Mouse (Mus musculus) kidney, embryonic 16.5 days (tissue): ENCODE measurements at regions not wholly inside any gene's neighbourhood (a gene's known extent, or its start where the extent isn't known, plus 50 kb on each side); places are given as distances from the start of the nearest gene placed in this dataset.

Source experiments
- ATAC-seq: fragments of 200-750 bp; cut with Nextera tagmentation; 2 replicates; pipeline ENCODE4 v1.8.0; 2017; ENCODE audit warnings: moderate TSS enrichment; ENCODE audit not compliant: low FRiP score, low TSS enrichment
- H3K27ac ChIP-seq: fragments of 300-500 bp; sonication (generic); 2 replicates; pipeline ENCODE4 v1.5.1; 2014; ENCODE audit warnings: low read length
- H3K27me3 ChIP-seq: fragments of 300-500 bp; sonication (generic); 2 replicates; pipeline ENCODE4 v1.6.1; 2014; ENCODE audit warnings: low read length, control low read depth, mixed read lengths; ENCODE audit not compliant: insufficient read depth
- H3K36me3 ChIP-seq: fragments of 300-500 bp; sonication (generic); 2 replicates; pipeline ENCODE4 v1.6.1; 2014; ENCODE audit warnings: low read length, control low read depth, mixed read lengths; ENCODE audit not compliant: insufficient read depth
- H3K4me1 ChIP-seq: fragments of 300-500 bp; sonication (generic); 2 replicates; pipeline ENCODE4 v1.6.1; 2014; ENCODE audit warnings: low read length, control low read depth, mixed read lengths; ENCODE audit not compliant: insufficient read depth
- H3K4me2 ChIP-seq: fragments of 300-500 bp; sonication (generic); replicated peaks from 2 replicates; pipeline ENCODE4 v1.6.1; 2014; ENCODE audit warnings: low read depth, low read length
- H3K4me3 ChIP-seq: fragments of 300-500 bp; sonication (generic); 2 replicates; pipeline ENCODE4 v1.5.1; 2014; ENCODE audit warnings: mild to moderate bottlenecking, low read length
- H3K9ac ChIP-seq: fragments of 300-500 bp; sonication (generic); replicated peaks from 2 replicates; pipeline ENCODE4 v1.6.1; 2014; ENCODE audit warnings: low read length
- H3K9me3 ChIP-seq: fragments of 300-500 bp; sonication (generic); 2 replicates; pipeline ENCODE4 v1.6.1; 2016; ENCODE audit warnings: low read length, control low read depth
- WGBS: fragments of 180-500 bp; shearing (Covaris S2); extraction: QIAGEN DNeasy Blood & Tissue Kit; methylation state at CpG from one replicate; pipeline ENCODE4 v1.1.7; 2014; 5-methylcytosine and 5-hydroxymethylcytosine counted together

DNA sequence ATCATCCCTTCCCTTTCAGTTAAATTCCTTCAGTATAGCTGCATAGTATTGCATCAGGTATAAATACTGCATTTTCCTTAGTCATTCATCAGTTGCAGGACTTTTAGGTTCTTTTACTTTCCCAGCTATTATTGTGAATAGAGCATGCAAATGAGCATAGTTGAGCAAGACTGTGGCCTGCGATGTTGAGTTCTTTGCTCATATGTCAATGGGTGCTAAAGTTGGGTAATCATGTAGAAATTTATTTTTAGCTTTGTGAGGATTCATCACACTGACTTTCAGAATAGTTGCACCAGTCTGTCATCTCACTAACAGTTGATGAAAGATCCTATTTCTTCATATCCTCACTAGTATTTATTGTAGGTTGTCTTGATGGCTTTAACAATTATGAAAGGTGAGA is 380.3 kb upstream of the Arrdc3 start:
- Histone ChIP-seq H3K4me2 (no peak overlapping the region), H3K27ac (no peak overlapping the region), H3K9me3 (no peaks in the 10 kb centered on the region), H3K27me3 (no peaks in the 10 kb centered on the region), H3K4me3 (no peak overlapping the region), H3K4me1 (no peaks in the 10 kb centered on the region), H3K36me3 (no peaks in the 10 kb centered on the region), H3K9ac (no peak overlapping the region)
- ATAC-seq = no peak
- WGBS = 90% methylated on average over 1 of the region's 1 CpGs

- Histone ChIP-seq H3K27ac (no peak overlapping the region), H3K4me2 (no peak overlapping the region), H3K4me1 (no peaks in the 10 kb centered on the region), H3K4me3 (no peak overlapping the region), H3K27me3 (no peaks in the 10 kb centered on the region), H3K9me3 (no peaks in the 10 kb centered on the region), H3K36me3 (no peaks in the 10 kb centered on the region), H3K9ac (no peak overlapping the region)
- no peak for ATAC-seq
- 54% methylated on average over 3 of the region's 3 CpGs for WGBS
Observed at GRCm38 (mm10) chr13:80514171-80514981, 368.8 kb upstream of the Arrdc3 start.

DNA sequence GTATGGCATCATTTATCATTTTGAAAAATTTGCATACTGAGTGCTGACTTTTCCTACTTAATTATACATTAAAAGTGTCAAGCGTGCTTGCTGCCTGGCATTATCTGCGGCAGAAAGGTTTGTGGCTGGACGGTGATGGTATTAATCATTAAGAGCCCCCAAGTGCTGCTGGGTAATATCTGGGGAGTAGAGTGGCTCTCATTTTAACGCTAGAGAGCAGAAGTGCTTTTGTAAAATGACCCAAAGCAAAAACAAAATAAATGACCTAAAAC is 368.3 kb upstream of the Arrdc3 start:
- Histone ChIP-seq H3K4me1 (no peaks in the 10 kb centered on the region), H3K4me3 (no peak overlapping the region), H3K36me3 (no peaks in the 10 kb centered on the region), H3K9ac (no peak overlapping the region), H3K27me3 (no peaks in the 10 kb centered on the region), H3K4me2 (no peak overlapping the region), H3K27ac (no peak overlapping the region), H3K9me3 (no peaks in the 10 kb centered on the region)
- WGBS = 36% methylated on average over 4 of the region's 4 CpGs
- ATAC-seq = no peak

GRCm38 (mm10) chr13:80518836-80519235 is 364.3 kb upstream of the Arrdc3 start:
- no peak overlapping the region for H3K4me2 ChIP-seq
- H3K36me3 ChIP-seq = no peaks in the 10 kb centered on the region
- H3K9me3 ChIP-seq = no peaks in the 10 kb centered on the region
- no peak overlapping the region for H3K27ac ChIP-seq
- 76% methylated on average over 1 of the region's 1 CpGs for WGBS
- H3K9ac ChIP-seq = no peak overlapping the region
- no peak for ATAC-seq
- H3K4me1 ChIP-seq = no peaks in the 10 kb centered on the region
- no peak overlapping the region for H3K4me3 ChIP-seq
- no peaks in the 10 kb centered on the region for H3K27me3 ChIP-seq

DNA sequence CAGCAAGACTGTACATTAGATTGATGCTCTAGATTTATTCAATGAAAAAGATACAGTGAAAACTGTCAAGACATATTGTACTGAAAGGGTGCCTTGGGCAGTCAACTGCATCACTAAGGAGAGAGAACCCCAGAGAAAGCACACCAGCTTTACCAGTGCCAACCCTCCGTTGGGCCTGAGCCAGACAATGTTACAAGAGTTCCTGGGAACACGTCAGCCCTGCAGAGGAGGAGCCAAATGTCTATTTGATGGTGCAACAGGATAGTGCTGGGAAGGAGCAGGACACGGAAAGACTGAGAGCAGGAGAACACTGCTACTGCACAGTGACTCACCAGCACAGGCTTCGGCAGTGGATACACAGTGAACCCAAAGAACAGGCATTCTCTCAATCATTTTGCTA is 363.4 kb upstream of the Arrdc3 start:
- Histone ChIP-seq H3K9me3 (no peaks in the 10 kb centered on the region), H3K4me1 (no peaks in the 10 kb centered on the region), H3K27me3 (no peaks in the 10 kb centered on the region), H3K9ac (no peak overlapping the region), H3K27ac (no peak overlapping the region), H3K36me3 (no peaks in the 10 kb centered on the region), H3K4me2 (no peak overlapping the region), H3K4me3 (no peak overlapping the region)
- ATAC-seq = no peak
- WGBS = 51% methylated on average over 4 of the region's 4 CpGs

GRCm38 (mm10) chr13:80535755-80536350 is 347.3 kb upstream of the Arrdc3 start:
- 76% methylated on average over 1 of the region's 1 CpGs for WGBS

GRCm38 (mm10) chr13:80544951-80545350 is 338.2 kb upstream of the Arrdc3 start:
- WGBS = 54% methylated on average over 1 of the region's 1 CpGs
- Histone ChIP-seq H3K4me3 (no peak overlapping the region), H3K4me1 (no peaks in the 10 kb centered on the region), H3K36me3 (no peaks in the 10 kb centered on the region), H3K9me3 (no peaks in the 10 kb centered on the region), H3K27me3 (no peaks in the 10 kb centered on the region), H3K4me2 (no peak overlapping the region), H3K9ac (no peak overlapping the region), H3K27ac (no peak overlapping the region)
- ATAC-seq = no peak

More at GRCm38 (mm10) chr13:80535755-80536350, 347.3 kb upstream of the Arrdc3 start:
- Histone ChIP-seq H3K36me3 (no peaks in the 10 kb centered on the region), H3K4me1 (no peaks in the 10 kb centered on the region), H3K27ac (0 out of 2 replicates have a peak overlapping the region, but pooled peaks have one; percentile 44), H3K27me3 (no peaks in the 10 kb centered on the region), H3K4me2 (no peak overlapping the region), H3K4me3 (no peak overlapping the region), H3K9ac (no peak overlapping the region), H3K9me3 (no peaks in the 10 kb centered on the region)
- ATAC-seq = peak; percentile 35; the same call in 1 of the 2 replicates

DNA sequence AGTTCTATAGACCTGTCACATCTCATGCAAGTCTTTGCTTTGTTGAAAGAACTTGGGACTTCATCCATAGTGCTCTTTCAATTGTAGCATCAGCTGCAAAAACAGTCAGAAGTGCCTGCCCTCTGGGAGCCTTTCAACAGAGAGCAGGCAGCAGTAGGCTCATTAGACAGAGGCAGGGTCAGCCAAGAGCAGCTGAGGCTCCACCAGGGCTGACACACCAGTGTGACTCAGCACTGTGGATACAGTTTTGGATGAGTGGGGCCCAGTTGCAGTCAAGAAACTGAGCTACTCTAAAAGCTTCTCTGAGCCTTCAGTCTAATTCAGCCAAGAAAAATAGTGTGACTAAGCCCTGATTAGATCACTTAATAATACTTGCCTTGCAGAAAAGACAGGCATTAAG is 326.0 kb upstream of the Arrdc3 start:
- Histone ChIP-seq H3K27ac (no peak overlapping the region), H3K27me3 (no peaks in the 10 kb centered on the region), H3K4me3 (no peak overlapping the region), H3K9ac (no peak overlapping the region), H3K4me1 (no peaks in the 10 kb centered on the region), H3K4me2 (no peak overlapping the region), H3K9me3 (no peaks in the 10 kb centered on the region), H3K36me3 (no peaks in the 10 kb centered on the region)
- no peak for ATAC-seq
